Mouse (Mus musculus) hindbrain, embryonic 12.5 days (tissue): ENCODE measurements around the gene Smoc1. TPM values are rescaled to one million over a fixed set of nuclear protein-coding genes. Genes with fewer than 3 reads are reported as not detected.

Source experiments
- ATAC-seq: fragments of 200-750 bp; cut with Nextera tagmentation; 2 replicates; pipeline ENCODE4 v1.8.0; 2017; ENCODE audit warnings: moderate TSS enrichment; ENCODE audit not compliant: low FRiP score
- H3K27ac ChIP-seq: fragments of 300-500 bp; sonication (generic); 2 replicates; pipeline ENCODE4 v1.5.1; 2016; ENCODE audit warnings: mild to moderate bottlenecking
- H3K27me3 ChIP-seq: fragments of 300-500 bp; sonication (generic); 2 replicates; pipeline ENCODE4 v1.6.1; 2016; ENCODE audit warnings: mild to moderate bottlenecking
- H3K36me3 ChIP-seq: fragments of 300-500 bp; sonication (generic); 2 replicates; pipeline ENCODE4 v1.6.1; 2016; ENCODE audit warnings: mild to moderate bottlenecking
- H3K4me1 ChIP-seq: fragments of 300-500 bp; sonication (generic); 2 replicates; pipeline ENCODE4 v1.6.1; 2016
- H3K4me2 ChIP-seq: fragments of 300-500 bp; sonication (generic); replicated peaks from 2 replicates; pipeline ENCODE4 v1.6.1; 2016; ENCODE audit warnings: mild to moderate bottlenecking
- H3K4me3 ChIP-seq: fragments of 300-500 bp; sonication (generic); 2 replicates; pipeline ENCODE4 v1.5.1; 2016; ENCODE audit warnings: mild to moderate bottlenecking
- H3K9ac ChIP-seq: fragments of 300-500 bp; sonication (generic); 2 replicates; pipeline ENCODE4 v1.6.1; 2016; ENCODE audit warnings: mild to moderate bottlenecking, moderate library complexity
- H3K9me3 ChIP-seq: fragments of 300-500 bp; sonication (generic); replicated peaks from 2 replicates; pipeline ENCODE4 v1.6.1; 2016; ENCODE audit warnings: mild to moderate bottlenecking
- WGBS: fragments of 180-500 bp; shearing (Covaris S2); methylation state at CpG from one replicate; pipeline ENCODE4 v1.1.7; 2016; 5-methylcytosine and 5-hydroxymethylcytosine counted together
- polyA plus RNA-seq: library from polyadenylated mRNA; unstranded; fragments of >200 nt; fragmentation: Nextera tagmentation; extraction: Ambion mirVana; gene quantifications from 2 replicates; pipeline ENCODE4 v1.2.1, GENCODE M21; 2016

The Smoc1 gene
- 19.4 and 22.6 TPM in 2 replicates for polyA plus RNA-seq

DNA sequence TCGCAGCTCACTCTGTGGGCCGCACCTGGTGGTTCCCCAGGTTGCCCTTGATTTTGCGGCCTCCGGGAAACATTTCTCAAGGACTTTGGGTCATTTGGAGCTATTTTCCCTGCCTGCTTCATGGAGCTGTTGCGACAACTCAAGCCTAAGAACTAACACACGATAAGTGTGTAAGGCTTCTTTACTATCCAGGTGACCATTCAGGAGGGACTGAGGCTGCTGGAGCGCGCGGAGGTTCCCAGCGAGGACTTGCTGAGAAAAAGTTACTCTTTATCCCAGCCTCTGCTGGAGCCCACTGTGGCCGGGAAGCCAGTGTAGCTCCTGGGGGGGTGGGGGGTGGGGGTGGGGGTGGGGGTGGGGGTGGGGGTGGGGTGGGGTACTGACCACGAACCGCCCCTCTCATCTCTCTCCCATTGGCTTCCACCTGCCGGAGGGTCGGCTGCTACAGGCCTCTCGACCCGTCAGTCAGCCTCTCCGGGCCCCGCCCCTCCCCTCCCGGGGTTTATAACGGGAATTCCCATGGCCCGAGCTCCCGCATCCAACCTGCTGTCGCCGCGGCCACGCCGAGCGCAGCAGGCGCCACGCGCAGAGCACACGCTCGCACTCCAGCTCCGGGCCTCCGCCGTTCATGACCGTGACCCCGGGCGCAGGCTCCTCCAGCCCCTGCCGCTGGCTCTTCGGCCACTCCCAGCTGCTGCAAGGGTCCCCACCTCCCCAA, at the start of gene Smoc1:
TSS of gene Smoc1 (plus strand) at position 532 of the 718 bp plus-strand sequence.
- H3K4me2 ChIP-seq, result peak within 1 kb of the TSS; percentile 86
- no peaks in the 10 kb centered on the region for H3K36me3 ChIP-seq
- peaks cover 24% of the 10 kb centered on the region for H3K27me3 ChIP-seq
- whole genome bisulfite sequencing, result 4% methylated on average over 36 of the region's 42 CpGs
- peak; percentile 92 for ATAC-seq
- peaks cover 31% of the 10 kb centered on the region for H3K4me1 ChIP-seq
- H3K4me3 ChIP-seq, result peak within 1 kb of the TSS; percentile 77
- H3K9me3 ChIP-seq, result no peaks in the 10 kb centered on the region
- peak within 1 kb of the TSS; percentile 76 for H3K9ac ChIP-seq
- H3K27ac ChIP-seq, result no peak within 1 kb of the TSS

- Histone ChIP-seq H3K4me1 (no peaks in the 10 kb centered on the region), H3K9ac (no peak overlapping the region), H3K36me3 (no peaks in the 10 kb centered on the region), H3K27me3 (no peaks in the 10 kb centered on the region), H3K4me3 (no peak overlapping the region), H3K9me3 (no peaks in the 10 kb centered on the region), H3K4me2 (no peak overlapping the region), H3K27ac (no peak overlapping the region)
- ATAC-seq, result no peak
- WGBS, result 1% methylated on average over 7 of the region's 7 CpGs
These were observed 44.3 kb upstream of the Smoc1 start for GRCm38 (mm10) chr12:80982326-80982725.

GRCm38 (mm10) chr12:80983695-80984094, 42.9 kb upstream of the Smoc1 start:
- 85% methylated on average over 9 of the region's 9 CpGs for WGBS
- no peaks in the 10 kb centered on the region for H3K27me3 ChIP-seq

GRCm38 (mm10) chr12:80986628-80987027, 40.0 kb upstream of the Smoc1 start:
- no peaks in the 10 kb centered on the region for H3K9me3 ChIP-seq
- ATAC-seq, result no peak
- no peaks in the 10 kb centered on the region for H3K36me3 ChIP-seq
- no peak overlapping the region for H3K4me2 ChIP-seq
- no peak overlapping the region for H3K9ac ChIP-seq
- H3K4me3 ChIP-seq, result no peak overlapping the region
- WGBS, result 90% methylated on average over 4 of the region's 4 CpGs
- H3K4me1 ChIP-seq, result no peaks in the 10 kb centered on the region
- H3K27me3 ChIP-seq, result no peaks in the 10 kb centered on the region; the same call in 1 of the 2 replicates
- H3K27ac ChIP-seq, result no peak overlapping the region

More at GRCm38 (mm10) chr12:80983695-80984094, 42.9 kb upstream of the Smoc1 start:
- Histone ChIP-seq H3K9ac (no peak overlapping the region), H3K4me2 (no peak overlapping the region), H3K4me3 (no peak overlapping the region), H3K27ac (no peak overlapping the region), H3K9me3 (no peaks in the 10 kb centered on the region), H3K4me1 (no peaks in the 10 kb centered on the region), H3K36me3 (no peaks in the 10 kb centered on the region)
- ATAC-seq, result no peak

DNA sequence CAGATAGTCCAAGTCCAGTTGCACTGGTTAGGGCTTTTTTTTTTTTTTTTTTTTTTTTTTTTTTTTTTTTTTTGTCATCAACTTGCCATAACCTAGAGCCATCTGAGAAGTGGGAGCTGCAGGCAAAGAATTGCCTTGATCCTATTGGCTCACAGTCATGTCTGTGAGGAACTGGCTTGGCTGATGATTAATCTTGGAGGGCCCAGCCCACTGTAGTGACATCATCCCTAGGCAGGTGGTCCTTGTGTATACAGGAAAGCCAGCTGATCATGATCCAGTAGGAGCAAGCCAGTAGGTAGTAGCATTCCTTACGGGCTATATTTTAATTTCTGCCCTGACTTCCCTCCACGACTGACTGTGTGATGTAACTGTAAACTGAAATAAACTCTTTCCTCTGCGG, 38.3 kb upstream of the Smoc1 start:
- ATAC-seq, result no peak

DNA sequence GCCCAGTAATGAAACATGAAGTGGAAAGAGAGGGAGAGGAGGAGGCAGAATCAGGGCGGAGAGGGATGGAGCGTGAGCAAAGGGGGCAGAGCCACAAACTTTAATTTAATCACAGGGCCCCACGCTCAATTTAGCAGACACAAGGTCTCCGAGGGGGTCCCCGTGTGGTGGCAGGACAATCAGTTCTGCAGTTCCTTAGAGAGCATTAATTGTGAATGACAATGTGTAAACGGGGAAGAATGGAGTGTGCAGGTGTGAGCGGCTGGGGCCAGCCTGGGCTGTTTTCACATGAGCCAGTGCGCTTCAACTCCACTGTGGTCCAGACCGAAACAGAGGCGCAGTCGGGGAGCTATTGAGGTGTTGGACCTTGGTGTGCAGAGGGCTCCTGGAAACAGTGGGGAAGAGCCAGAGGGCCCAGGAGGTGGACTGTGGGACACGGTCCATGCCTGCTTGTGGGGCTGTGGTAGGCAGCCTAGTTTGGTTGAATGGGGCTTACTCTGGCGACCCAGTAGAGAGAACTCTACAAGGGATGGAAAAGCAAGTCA, 35.6 kb upstream of the Smoc1 start:
- no peak overlapping the region for H3K9ac ChIP-seq

More for the DNA sequence above, 38.3 kb upstream of the Smoc1 start:
- H3K9me3 ChIP-seq, result no peaks in the 10 kb centered on the region
- 85% methylated on average over 3 of the region's 3 CpGs for WGBS
- no peak overlapping the region for H3K9ac ChIP-seq
- no peak overlapping the region for H3K4me3 ChIP-seq
- H3K36me3 ChIP-seq, result no peaks in the 10 kb centered on the region
- H3K27ac ChIP-seq, result no peak overlapping the region
- no peak overlapping the region for H3K4me2 ChIP-seq
- no peaks in the 10 kb centered on the region for H3K4me1 ChIP-seq
- no peaks in the 10 kb centered on the region; the same call in 1 of the 2 replicates for H3K27me3 ChIP-seq

DNA sequence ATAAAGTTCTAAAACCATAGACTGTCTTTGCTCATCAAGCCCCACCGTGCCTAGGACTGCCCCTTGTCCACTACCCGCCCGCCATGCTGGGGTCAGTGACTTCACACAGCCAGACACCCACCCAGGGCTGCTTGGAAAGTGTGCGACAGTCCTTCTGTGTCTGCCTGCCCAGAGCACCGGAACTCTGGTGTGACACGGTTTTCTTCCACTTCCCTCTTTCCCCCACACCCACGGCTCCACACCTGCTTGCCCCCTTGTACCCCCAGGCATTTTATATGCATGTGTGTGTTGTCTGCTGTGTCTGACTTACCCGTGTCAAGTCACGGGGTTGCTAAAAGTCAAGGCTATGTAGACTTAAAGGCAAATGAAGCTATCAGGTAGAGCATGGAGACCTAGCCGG, 34.8 kb upstream of the Smoc1 start:
- no peak overlapping the region for H3K4me3 ChIP-seq
- no peaks in the 10 kb centered on the region for H3K9me3 ChIP-seq
- WGBS, result 84% methylated on average over 10 of the region's 10 CpGs
- no peaks in the 10 kb centered on the region for H3K36me3 ChIP-seq
- H3K27me3 ChIP-seq, result peaks cover 1% of the 10 kb centered on the region
- H3K4me1 ChIP-seq, result no peaks in the 10 kb centered on the region
- no peak overlapping the region for H3K27ac ChIP-seq
- no peak for ATAC-seq
- no peak overlapping the region for H3K9ac ChIP-seq
- no peak overlapping the region for H3K4me2 ChIP-seq

More for the DNA sequence above, 35.6 kb upstream of the Smoc1 start:
- no peak overlapping the region for H3K4me2 ChIP-seq
- no peaks in the 10 kb centered on the region for H3K9me3 ChIP-seq
- H3K4me1 ChIP-seq, result no peaks in the 10 kb centered on the region
- no peaks in the 10 kb centered on the region for H3K36me3 ChIP-seq
- WGBS, result 47% methylated on average over 13 of the region's 13 CpGs
- no peak overlapping the region for H3K27ac ChIP-seq
- ATAC-seq, result no peak
- H3K4me3 ChIP-seq, result no peak overlapping the region
- no peaks in the 10 kb centered on the region; the same call in 1 of the 2 replicates for H3K27me3 ChIP-seq

DNA sequence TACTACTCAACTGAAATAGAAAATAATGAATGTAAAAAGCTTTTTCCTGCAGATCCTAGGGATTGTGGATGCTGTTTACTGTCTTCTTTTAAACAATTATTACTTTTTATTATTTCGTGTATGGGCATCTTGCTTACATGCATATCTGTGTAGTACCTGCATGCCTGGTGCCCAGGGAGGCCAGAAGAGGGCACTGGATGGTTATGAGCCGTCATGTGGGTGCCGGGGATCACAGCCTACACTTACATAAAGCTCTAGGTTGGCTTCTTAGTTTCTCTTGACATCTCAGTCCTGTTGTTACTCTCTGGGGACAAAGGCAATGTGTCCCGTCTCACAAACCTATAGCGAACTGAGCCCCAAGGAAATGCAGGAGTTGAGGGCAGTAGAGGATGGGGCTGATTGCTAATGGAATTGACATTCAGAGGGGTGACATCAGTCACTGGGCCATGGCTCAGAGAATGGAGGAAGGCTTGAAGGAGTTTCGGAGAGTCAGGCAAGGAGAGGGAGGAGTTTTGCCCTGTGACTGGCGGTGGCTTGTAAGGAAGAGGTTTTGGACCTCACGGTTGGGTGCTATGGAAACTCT, 34.0 kb upstream of the Smoc1 start:
- Histone ChIP-seq H3K4me1 (peaks cover under 1% of the 10 kb centered on the region; the same call in 1 of the 2 replicates), H3K9ac (no peak overlapping the region), H3K27me3 (peaks cover 5% of the 10 kb centered on the region), H3K9me3 (no peaks in the 10 kb centered on the region), H3K4me3 (no peak overlapping the region), H3K4me2 (no peak overlapping the region), H3K36me3 (no peaks in the 10 kb centered on the region), H3K27ac (no peak overlapping the region)
- WGBS, result 82% methylated on average over 8 of the region's 8 CpGs
- no peak for ATAC-seq

DNA sequence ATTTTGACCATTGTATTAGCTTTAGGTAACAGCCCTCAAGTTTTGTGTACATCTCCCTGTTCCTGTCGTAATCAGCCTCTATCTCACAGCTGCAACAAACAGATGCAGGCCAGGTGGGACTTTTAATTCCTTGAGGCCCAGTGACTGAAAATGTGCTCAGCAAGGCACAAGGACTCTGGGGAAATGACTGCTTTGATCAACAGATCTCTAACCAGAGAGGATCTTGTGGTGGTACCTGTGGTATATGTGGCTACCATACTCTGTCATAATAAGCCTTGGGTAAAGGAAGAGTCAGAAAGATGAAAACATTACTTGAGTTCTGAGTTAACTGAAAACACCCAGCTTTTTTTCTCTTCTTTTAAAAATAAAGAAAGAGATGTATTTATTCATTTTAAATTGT, 32.8 kb upstream of the Smoc1 start:
- H3K9me3 ChIP-seq, result no peaks in the 10 kb centered on the region
- H3K27ac ChIP-seq, result no peak overlapping the region
- ATAC-seq, result no peak
- H3K9ac ChIP-seq, result no peak overlapping the region
- peaks cover 5% of the 10 kb centered on the region for H3K27me3 ChIP-seq
- H3K4me3 ChIP-seq, result no peak overlapping the region
- WGBS, result 83% methylated on average over 1 of the region's 1 CpGs
- H3K4me1 ChIP-seq, result peaks cover 8% of the 10 kb centered on the region
- H3K4me2 ChIP-seq, result no peak overlapping the region
- H3K36me3 ChIP-seq, result no peaks in the 10 kb centered on the region

DNA sequence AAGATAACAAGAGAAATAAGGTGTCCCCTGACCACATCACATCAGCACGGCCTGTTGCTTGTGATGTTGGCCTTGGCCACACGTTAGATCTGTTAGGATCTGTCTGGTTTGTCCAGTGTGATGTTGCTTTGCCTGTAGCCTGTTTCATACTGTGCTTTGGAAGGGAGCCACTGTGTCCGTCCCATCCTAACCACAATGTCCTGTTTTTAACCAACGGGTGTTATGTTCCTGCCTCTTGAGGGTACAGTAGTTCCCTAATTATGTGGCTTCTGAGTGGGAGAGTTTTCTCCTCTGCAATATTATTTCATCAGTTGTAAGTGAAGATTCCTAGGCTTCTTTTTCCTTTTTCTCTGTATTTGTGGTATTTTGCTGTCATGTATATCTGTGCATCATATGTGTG, 31.3 kb upstream of the Smoc1 start:
- no peak overlapping the region for H3K27ac ChIP-seq
- ATAC-seq, result no peak
- 93% methylated on average over 4 of the region's 4 CpGs for WGBS

DNA sequence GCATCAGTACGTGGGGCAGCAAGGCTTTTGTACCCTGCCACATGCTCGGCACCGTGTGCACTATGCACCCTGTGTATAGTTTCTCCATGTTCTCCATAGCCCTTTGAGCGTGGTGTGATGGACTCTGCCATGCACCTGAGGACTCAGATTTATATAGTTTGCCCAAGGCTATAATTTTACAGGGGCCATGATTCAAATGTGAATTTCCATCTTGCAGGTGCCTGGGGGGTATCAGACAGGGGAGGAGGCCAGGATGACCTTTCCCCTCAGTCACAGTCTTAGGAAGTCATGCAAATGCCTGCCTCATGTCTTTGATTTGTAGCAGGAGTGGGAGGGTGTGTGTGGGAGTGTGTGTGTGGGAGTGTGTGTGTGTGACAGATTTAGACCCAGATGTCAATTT, 29.0 kb upstream of the Smoc1 start:
- Histone ChIP-seq H3K27ac (no peak overlapping the region), H3K9me3 (no peaks in the 10 kb centered on the region), H3K4me3 (no peak overlapping the region), H3K4me2 (no peak overlapping the region), H3K27me3 (peaks cover 5% of the 10 kb centered on the region; the same call in 1 of the 2 replicates), H3K36me3 (no peaks in the 10 kb centered on the region), H3K4me1 (peaks cover 18% of the 10 kb centered on the region), H3K9ac (no peak overlapping the region)
- no peak for ATAC-seq
- WGBS, result 50% methylated on average over 4 of the region's 4 CpGs

More for the DNA sequence above, 31.3 kb upstream of the Smoc1 start:
- Histone ChIP-seq H3K9ac (no peak overlapping the region), H3K4me3 (no peak overlapping the region), H3K4me2 (no peak overlapping the region), H3K4me1 (peaks cover 18% of the 10 kb centered on the region), H3K27me3 (peaks cover 5% of the 10 kb centered on the region), H3K9me3 (no peaks in the 10 kb centered on the region), H3K36me3 (no peaks in the 10 kb centered on the region)

- H3K9ac ChIP-seq, result peak overlapping the region; percentile 14; the same call in 1 of the 2 replicates
- H3K27ac ChIP-seq, result peak overlapping the region; percentile 67
- 2% methylated on average over 33 of the region's 33 CpGs for WGBS
These were observed 27.9 kb upstream of the Smoc1 start for GRCm38 (mm10) chr12:80998528-80999221.

More at GRCm38 (mm10) chr12:80998528-80999221, 27.9 kb upstream of the Smoc1 start:
- peaks cover 5% of the 10 kb centered on the region; the same call in 1 of the 2 replicates for H3K27me3 ChIP-seq
- H3K4me3 ChIP-seq, result peak overlapping the region; percentile 21
- no peaks in the 10 kb centered on the region for H3K36me3 ChIP-seq
- H3K9me3 ChIP-seq, result no peaks in the 10 kb centered on the region
- peaks cover 23% of the 10 kb centered on the region for H3K4me1 ChIP-seq
- ATAC-seq, result peak; percentile 91
- peak overlapping the region; percentile 49 for H3K4me2 ChIP-seq
